Mouse (Mus musculus) Patski (cell line): ENCODE measurements at regions not wholly inside any gene's neighbourhood (a gene's known extent, or its start where the extent isn't known, plus 50 kb on each side); places are given as distances from the start of the nearest gene placed in this dataset.
A peak's percentile ranks its signal among the peaks of the same experiment; 100 is the strongest.
"Not testable (repeated sequence)": the region's sequence is repeated elsewhere in the genome, so short reads cannot be mapped to it uniquely, and the experiment has no call there.

Source experiments
- ATAC-seq: fragments of 100-300 bp; one replicate; pipeline ENCODE4 v1.8.0; 2021
- CTCF ChIA-PET: fragments of 350-600 bp; sonication (Branson Sonifier 250); formaldehyde crosslinking; loops from one replicate; lab custom pipeline; 2022; ENCODE audit warnings: inconsistent platforms; lab: Charles Lee
- POLR2A ChIA-PET: fragments of 350-600 bp; sonication (Branson Sonifier 250); formaldehyde crosslinking; loops from one replicate; lab custom pipeline; 2022; ENCODE audit warnings: antibody characterized with exemption, inconsistent platforms; lab: Charles Lee
- DNase-seq: peaks from one replicate; pipeline ENCODE4 v3.0.0-alpha.2; 2011; ENCODE audit warnings: low read depth, low spot score
- H3K27me3 ChIP-seq: fragments of 371-371 bp; one replicate; pipeline ENCODE4 v1.5.1; 2021
- CTCF ChIP-seq: fragments of 100-300 bp; IDR thresholded peaks from one replicate; pipeline ENCODE4 v1.5.1; 2021
- in situ Hi-C: fragments of 300-500 bp; cut with MboI; formaldehyde crosslinking; loops from 3 replicates; pipeline ENCODE4 v1.11.1; 2018; ENCODE audit warnings: low pct_unique_long_range_greater_than_20kb, mixed read lengths

DNA sequence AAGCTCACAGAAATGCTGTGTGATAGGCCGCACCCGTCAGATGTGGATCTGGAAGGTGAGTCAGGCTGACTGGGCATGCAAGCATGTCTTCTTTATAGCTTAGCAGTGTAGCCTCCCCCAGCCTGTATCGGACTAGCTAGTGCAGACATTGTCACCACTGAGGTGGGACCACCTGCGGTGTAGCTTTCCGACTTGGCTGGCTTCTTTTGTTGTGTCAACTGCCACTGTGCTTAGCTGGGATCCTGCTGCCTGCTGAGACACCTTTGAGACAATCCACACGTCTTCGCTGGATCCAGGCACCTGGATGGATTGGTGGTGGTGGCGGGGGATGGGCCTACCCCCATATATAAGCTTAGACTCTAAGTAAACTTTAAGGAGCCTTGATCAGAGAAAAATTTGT, 177.7 kb upstream of the Unc93a2 start:
- DNase-seq (no peak), ATAC-seq (no peak)
- ChIA-PET POLR2A (no interaction called here), CTCF (interaction anchor here (0.6 to 1.3 kb wide), 2 partner anchors 10 to 162 kb away, joined by 3 read pairs; no protein-coding TSS in a partner anchor)
- H3K27me3 ChIP-seq: no peaks in the 10 kb centered on the region
- in situ Hi-C loops: no loop called here
- TF ChIP-seq CTCF: no peak

DNA sequence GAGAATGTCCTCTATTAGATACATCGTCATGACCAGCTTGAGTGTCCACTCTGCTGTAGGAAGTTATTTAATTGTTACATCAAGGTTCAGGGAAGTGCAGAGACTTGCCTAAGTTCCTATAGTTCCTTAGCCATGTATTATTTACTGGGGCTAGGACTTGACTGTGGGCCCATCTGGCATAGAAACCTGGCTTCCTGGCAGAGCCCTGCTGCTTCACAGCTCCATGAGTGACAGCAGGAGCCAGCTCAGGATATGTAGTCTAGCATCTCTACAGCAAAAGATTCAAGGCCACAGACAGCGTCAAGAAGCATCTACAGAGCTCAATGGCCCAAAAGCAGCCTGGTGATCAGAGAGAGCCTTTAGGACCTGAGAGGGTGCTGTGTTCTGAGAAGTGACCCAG, 163.2 kb upstream of the Unc93a2 start:
- TF ChIP-seq CTCF: no peak
- CTCF ChIA-PET: interaction anchor here (0.9 kb wide), 1 partner anchor 15 kb away, joined by 3 read pairs; no protein-coding TSS in a partner anchor
- in situ Hi-C loops: no loop called here
- POLR2A ChIA-PET: no interaction called here
- H3K27me3 ChIP-seq: no peaks in the 10 kb centered on the region
- ATAC-seq (no peak), DNase-seq (no peak)

DNA sequence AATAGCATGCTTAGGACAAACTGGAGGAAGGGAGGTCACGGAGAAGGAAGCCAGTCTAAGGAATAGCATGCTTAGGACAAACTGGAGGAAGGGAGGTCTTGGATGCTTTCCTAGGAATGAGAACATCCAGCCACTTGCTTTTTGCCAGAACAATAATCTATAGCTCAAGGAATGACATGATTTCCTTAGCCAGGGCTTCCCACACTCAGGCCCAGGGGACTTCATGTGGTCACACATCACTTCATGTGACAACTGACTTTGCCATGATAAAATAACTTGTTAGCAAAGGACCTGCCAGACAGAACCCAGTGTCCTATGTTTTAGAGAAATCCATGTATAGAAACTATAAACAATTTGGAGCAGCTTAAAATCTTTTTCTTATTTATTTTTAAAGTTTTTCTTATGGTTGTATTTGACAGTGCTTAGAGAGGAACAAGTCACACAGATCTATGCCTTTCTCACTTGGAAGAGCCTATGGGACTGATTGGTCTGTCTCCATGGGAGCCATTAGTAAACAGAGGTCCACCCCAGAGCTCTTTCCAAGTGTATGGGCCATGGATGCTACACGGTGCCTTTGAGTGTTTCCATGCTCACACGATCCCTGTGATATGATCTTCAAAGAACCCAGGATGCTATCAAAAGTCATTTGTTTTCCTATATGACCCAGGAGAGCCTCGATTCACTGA, 153.3 kb upstream of the Unc93a2 start:
- in situ Hi-C loops: no loop called here
- H3K27me3 ChIP-seq: no peaks in the 10 kb centered on the region
- POLR2A ChIA-PET: no interaction called here
- ATAC-seq: no peak
- CTCF ChIA-PET: interaction anchor here (1.0 to 1.7 kb wide), 2 partner anchors 31 to 94 kb away, joined by 3 to 4 read pairs; no protein-coding TSS in a partner anchor
- no peak for DNase-seq
- no peak for TF ChIP-seq CTCF

DNA sequence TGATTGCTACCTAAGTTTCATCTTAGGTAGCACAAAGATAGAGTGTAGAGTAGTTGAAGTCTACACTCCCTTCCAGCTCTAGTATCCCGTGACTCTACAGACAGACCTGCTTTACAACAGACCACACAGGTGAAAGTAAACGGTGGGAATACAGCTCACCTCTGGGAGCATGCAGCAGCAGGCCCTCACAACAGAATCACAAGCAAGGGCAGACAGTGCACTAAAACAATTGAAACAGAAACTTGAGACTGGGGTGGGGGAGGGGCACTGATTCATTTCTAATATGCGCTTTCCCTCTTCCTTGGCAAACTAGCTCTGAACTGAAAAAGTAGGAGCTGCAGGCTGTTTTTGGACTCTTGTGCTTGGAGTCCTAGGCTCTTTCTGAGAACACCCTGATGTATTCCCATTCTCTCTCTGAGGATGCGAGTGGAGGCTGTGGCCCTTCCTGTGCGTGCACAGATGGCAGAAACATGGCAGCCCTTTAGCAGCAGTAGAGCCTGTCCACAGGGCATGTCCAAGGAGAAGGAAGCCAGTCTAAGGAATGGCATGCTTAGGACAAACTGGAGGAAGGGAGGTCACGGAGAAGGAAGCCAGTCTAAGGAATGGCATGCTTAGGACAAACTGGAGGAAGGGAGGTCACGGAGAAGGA, 152.5 kb upstream of the Unc93a2 start:
- TF ChIP-seq CTCF: no peak
- no peaks in the 10 kb centered on the region for H3K27me3 ChIP-seq
- in situ Hi-C loops: no loop called here
- ChIA-PET POLR2A (no interaction called here), CTCF (interaction anchor here (1.0 to 1.7 kb wide), 2 partner anchors 32 to 88 kb away, joined by 3 to 4 read pairs; no protein-coding TSS in a partner anchor)
- DNase-seq: no peak
- no peak for ATAC-seq

DNA sequence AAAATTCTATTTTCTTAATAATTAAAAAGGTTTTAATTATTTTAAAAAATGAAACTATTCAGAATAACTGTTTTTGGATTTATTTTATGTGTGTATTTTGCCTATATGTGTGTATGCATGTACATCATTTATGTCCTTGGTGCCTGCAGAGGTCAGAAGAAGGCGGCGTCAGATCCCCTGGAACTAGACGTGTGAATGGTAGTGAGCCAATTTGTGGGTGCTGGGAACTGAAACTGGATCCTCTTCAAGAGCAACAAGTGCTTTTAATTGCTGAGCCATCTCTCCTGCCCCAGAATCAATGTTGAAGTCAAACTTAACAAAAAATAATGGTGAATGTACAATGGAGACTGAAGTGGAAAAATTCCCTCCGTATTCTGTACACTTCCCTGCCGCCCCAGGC, 151.9 kb upstream of the Unc93a2 start:
- POLR2A ChIA-PET: no interaction called here
- CTCF ChIA-PET: interaction anchor here (1.0 to 1.7 kb wide), 2 partner anchors 33 to 88 kb away, joined by 3 to 4 read pairs; no protein-coding TSS in a partner anchor
- no peaks in the 10 kb centered on the region for H3K27me3 ChIP-seq
- no peak for DNase-seq
- in situ Hi-C loops: no loop called here
- TF ChIP-seq CTCF: no peak
- no peak for ATAC-seq

DNA sequence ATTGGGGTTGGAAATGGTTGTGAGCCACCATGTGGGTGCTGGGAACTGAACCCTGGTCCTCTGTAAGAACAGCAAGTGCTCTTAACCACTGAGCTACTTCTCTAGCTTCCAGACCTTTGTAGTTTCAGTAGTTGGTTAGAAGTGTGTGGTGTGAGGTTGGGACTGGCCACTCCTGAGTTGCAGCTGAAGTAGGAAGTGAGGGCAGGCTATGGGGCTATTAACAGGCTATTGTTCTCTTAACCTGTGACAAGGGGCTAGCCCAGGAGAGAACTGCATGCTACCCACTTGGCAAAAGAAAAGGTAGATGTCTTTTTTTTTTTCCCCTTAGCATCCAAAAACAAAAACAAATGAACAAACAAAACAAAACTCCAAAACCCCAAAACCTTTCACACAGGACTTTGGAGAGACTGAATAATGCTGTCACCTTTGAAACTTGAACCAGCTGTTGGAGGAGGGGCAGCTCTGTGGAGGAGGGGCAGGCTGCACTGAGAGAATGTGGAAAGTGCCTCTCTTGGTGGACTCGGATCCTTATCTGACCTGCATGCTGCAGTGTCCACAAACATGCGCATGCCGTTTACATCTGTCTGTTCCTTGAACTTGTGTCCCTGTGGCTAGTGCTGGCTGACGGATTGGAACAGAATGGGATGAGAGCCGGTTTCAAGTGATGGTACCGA, 149.3 kb upstream of the Unc93a2 start:
- in situ Hi-C loops: no loop called here
- ChIA-PET CTCF (interaction anchor here (1.1 to 1.5 kb wide), 2 partner anchors 10 to 14 kb away, joined by 3 to 4 read pairs; no protein-coding TSS in a partner anchor), POLR2A (no interaction called here)
- DNase-seq: no peak
- TF ChIP-seq CTCF: no peak
- H3K27me3 ChIP-seq: no peaks in the 10 kb centered on the region
- no peak for ATAC-seq

DNA sequence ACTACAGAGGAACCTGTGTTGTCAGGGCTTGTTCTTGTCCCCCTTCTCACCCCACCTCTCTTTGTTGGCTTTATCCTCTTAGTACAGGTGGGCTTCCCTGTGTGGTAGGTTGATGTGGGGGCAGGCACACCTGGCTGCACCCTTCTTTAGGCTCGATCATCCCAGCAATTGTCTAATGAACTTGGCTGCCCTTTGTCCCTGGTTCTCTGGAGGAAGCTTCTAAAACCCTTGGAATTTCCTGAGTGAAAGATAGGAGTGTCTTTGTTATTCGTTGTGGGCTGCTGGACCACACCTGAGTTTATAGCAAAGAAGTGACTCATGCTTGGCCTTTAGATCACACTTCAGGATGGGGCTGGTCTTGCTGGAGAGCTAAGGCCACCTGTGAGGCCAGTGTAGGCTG, 148.3 kb upstream of the Unc93a2 start:
- TF ChIP-seq CTCF: no peak
- ChIA-PET CTCF (interaction anchor here (1.1 to 1.5 kb wide), 3 partner anchors 10 to 289 kb away, joined by 3 to 4 read pairs (median 3); no protein-coding TSS in a partner anchor), POLR2A (no interaction called here)
- H3K27me3 ChIP-seq: no peaks in the 10 kb centered on the region
- no peak for ATAC-seq
- in situ Hi-C loops: no loop called here
- no peak for DNase-seq

DNA sequence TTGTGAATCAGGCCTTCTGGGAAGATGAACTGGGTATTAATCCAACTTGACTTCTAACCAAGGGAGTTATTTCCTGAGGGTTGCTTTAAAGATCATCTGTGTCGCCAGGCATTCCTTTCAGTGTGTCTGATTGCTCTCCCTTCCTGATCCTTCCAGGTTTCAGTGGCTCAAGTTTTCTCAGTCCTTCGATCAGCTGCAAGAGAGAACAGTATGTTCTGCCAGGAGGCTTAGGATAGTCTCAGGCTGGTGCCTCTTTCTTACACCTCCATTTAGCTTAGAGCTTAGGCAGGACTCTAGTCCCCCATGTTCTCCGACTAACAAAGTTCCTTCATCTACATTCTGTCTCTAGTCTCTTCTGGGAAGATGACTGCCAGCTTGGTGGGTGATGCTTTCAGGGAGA, 147.4 kb upstream of the Unc93a2 start:
- POLR2A ChIA-PET: no interaction called here
- CTCF ChIA-PET: interaction anchor here (1.1 kb wide), 1 partner anchor 290 kb away, joined by 3 read pairs; no protein-coding TSS in a partner anchor
- DNase-seq: no peak
- no peak for TF ChIP-seq CTCF
- H3K27me3 ChIP-seq: no peaks in the 10 kb centered on the region
- no peak for ATAC-seq
- in situ Hi-C loops: no loop called here

DNA sequence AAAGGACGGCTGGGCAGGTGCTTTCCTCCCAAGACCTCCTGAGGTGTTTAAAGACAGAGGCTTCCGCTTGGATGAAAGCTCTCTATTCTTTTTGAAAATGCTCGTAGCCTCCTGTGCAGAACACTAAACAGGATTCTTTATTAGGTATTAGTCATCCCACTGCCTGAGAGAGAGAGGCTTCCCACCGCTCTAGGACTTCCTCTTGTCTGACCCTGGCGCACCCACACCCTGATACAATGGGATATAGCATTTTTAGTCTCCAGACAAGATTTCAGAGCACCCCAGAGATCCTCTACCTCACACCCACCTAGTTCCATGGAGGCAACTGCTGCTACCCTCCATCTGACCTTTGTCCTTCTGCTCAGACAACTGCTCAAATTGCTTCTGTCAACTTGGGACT, 144.0 kb upstream of the Unc93a2 start:
- CTCF ChIA-PET: interaction anchor here (0.6 kb wide), 1 partner anchor 197 kb away, joined by 3 read pairs; no protein-coding TSS in a partner anchor

DNA sequence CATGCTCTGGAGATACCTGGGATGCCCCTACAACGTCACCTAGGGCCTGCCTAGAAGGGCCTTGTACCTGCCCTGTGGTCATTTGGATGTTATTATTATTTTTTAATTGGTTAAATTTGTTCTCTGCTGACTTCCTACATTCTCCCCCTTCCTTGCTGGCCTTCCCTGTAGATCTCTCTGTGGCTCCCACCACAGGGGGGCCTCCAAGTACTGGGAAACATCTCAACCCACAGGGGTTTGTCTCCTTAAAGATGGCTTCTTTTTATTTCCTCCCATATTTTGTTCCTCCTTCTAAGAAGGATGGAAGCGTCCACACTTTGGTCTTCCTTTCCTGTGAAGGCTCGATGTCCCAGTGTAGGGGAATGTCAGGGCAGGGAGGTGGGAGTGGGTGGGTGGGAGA, 142.4 kb upstream of the Unc93a2 start:
- DNase-seq (no peak), ATAC-seq (no peak)
- TF ChIP-seq CTCF: peak; percentile 39
- in situ Hi-C loops: no loop called here
- H3K27me3 ChIP-seq: no peaks in the 10 kb centered on the region
- CTCF ChIA-PET: no interaction called here
- POLR2A ChIA-PET: no interaction called here

More for the DNA sequence above, 144.0 kb upstream of the Unc93a2 start:
- ATAC-seq (no peak), DNase-seq (peak; percentile 6)
- no peaks in the 10 kb centered on the region for H3K27me3 ChIP-seq
- no peak for TF ChIP-seq CTCF
- POLR2A ChIA-PET: no interaction called here
- in situ Hi-C loops: no loop called here

DNA sequence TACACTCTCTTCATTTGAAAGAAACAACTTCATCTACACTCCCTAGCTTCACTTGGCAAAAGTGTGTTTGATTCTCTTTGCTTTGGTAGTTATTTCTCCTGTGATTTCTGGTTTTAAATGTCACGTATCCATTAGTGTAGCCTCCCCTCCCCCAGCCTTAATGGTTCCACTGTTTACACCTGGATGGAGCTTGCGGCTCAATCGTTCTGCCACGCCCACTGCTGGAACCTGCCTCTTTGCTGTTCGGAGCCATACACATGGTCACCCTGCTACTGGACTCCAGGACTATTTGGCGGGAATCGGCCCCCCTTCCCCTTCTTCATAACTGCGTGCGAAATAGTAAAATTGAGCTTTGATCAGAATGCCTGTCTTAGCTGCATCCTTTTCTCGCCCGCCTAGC, 139.2 kb upstream of the Unc93a2 start:
- in situ Hi-C loops, H3K27me3 ChIP-seq, DNase-seq, ATAC-seq: not testable (repeated sequence)
- POLR2A ChIA-PET: interaction anchor here (0.6 kb wide), 1 partner anchor 126 kb away, joined by 6 read pairs; no protein-coding TSS in a partner anchor
- CTCF ChIA-PET: interaction anchor here (1.6 kb wide), 1 partner anchor 10 kb away, joined by 4 read pairs; no protein-coding TSS in a partner anchor
